Mouse (Mus musculus) heart, embryonic 16.5 days (tissue): Measurements from ENCODE around the gene Hoxa13. TPM values are rescaled to one million over a fixed set of nuclear protein-coding genes. Genes with fewer than 3 reads are reported as not detected.

Experiments used
- ATAC-seq: fragments of 200-750 bp; cut with Nextera tagmentation; replicated peaks from 2 replicates; pipeline ENCODE4 v1.8.0; 2017; ENCODE audit warnings: moderate number of reproducible peaks; ENCODE audit not compliant: insufficient read depth, low FRiP score; ENCODE audit errors: extremely low read depth
- H3K27ac ChIP-seq: fragments of 300-500 bp; sonication (generic); 2 replicates; pipeline ENCODE4 v1.5.1; 2014; ENCODE audit warnings: mild to moderate bottlenecking, low read length, control low read depth, moderate library complexity
- H3K27me3 ChIP-seq: fragments of 300-500 bp; sonication (generic); 2 replicates; pipeline ENCODE4 v1.6.1; 2014; ENCODE audit warnings: low read length, mixed read lengths; ENCODE audit not compliant: control insufficient read depth, insufficient read depth
- H3K36me3 ChIP-seq: fragments of 300-500 bp; sonication (generic); 2 replicates; pipeline ENCODE4 v1.6.1; 2014; ENCODE audit not compliant: control insufficient read depth, insufficient read depth
- H3K4me1 ChIP-seq: fragments of 300-500 bp; sonication (generic); 2 replicates; pipeline ENCODE4 v1.6.1; 2014; ENCODE audit warnings: low read length, mixed read lengths; ENCODE audit not compliant: control insufficient read depth, insufficient read depth
- H3K4me2 ChIP-seq: fragments of 300-500 bp; sonication (generic); 2 replicates; pipeline ENCODE4 v1.6.1; 2014; ENCODE audit warnings: low read depth, mild to moderate bottlenecking, control low read depth, low read length
- H3K4me3 ChIP-seq: fragments of 300-500 bp; sonication (generic); 2 replicates; pipeline ENCODE4 v1.5.1; 2014; ENCODE audit warnings: mild to moderate bottlenecking, control low read depth, low read length
- H3K9ac ChIP-seq: fragments of 300-500 bp; sonication (generic); 2 replicates; pipeline ENCODE4 v1.6.1; 2014; ENCODE audit warnings: low read length, control low read depth
- H3K9me3 ChIP-seq: fragments of 300-500 bp; sonication (generic); replicated peaks from 2 replicates; pipeline ENCODE4 v1.6.1; 2016; ENCODE audit warnings: low read length; ENCODE audit not compliant: control insufficient read depth
- WGBS: fragments of 180-500 bp; shearing (Covaris S2); extraction: QIAGEN DNeasy Blood & Tissue Kit; methylation state at CpG from one replicate; pipeline ENCODE4 v1.1.7; 2014; 5-methylcytosine and 5-hydroxymethylcytosine counted together
- polyA plus RNA-seq: library from polyadenylated mRNA; unstranded; fragments of >200 nt; fragmentation: Nextera tagmentation; extraction: Ambion mirVana; gene quantifications from 2 replicates; pipeline ENCODE4 v1.2.1, GENCODE M21; 2015

Gene Hoxa13
- polyA plus RNA-seq, 1 experiment from 2014 or later, result not detected

- no peak for ATAC-seq
- H3K9me3 ChIP-seq, result no peaks in the 10 kb centered on the region
- H3K4me3 ChIP-seq, result no peak overlapping the region
- 12% methylated on average over 22 of the region's 22 CpGs for WGBS
- H3K9ac ChIP-seq, result no peak overlapping the region
- H3K27me3 ChIP-seq, result peaks cover 92% of the 10 kb centered on the region
- no peaks in the 10 kb centered on the region for H3K4me1 ChIP-seq
- H3K27ac ChIP-seq, result no peak overlapping the region
- no peak overlapping the region for H3K4me2 ChIP-seq
- H3K36me3 ChIP-seq, result no peaks in the 10 kb centered on the region
Observed at GRCm38 (mm10) chr6:52272766-52273655, 12.3 kb upstream of the Hoxa13 start.

- 11% methylated on average over 23 of the region's 23 CpGs for WGBS
Observed at GRCm38 (mm10) chr6:52270494-52271480, 10.1 kb upstream of the Hoxa13 start.

GRCm38 (mm10) chr6:52268756-52269155 lies 8.1 kb upstream of the Hoxa13 start:
- Histone ChIP-seq H3K4me2 (no peak overlapping the region), H3K36me3 (no peaks in the 10 kb centered on the region), H3K9ac (no peak overlapping the region), H3K27ac (no peak overlapping the region), H3K27me3 (peaks cover 93% of the 10 kb centered on the region), H3K4me1 (no peaks in the 10 kb centered on the region), H3K4me3 (no peak overlapping the region), H3K9me3 (no peaks in the 10 kb centered on the region)
- WGBS, result 8% methylated on average over 3 of the region's 3 CpGs
- no peak for ATAC-seq

More at GRCm38 (mm10) chr6:52270494-52271480, 10.1 kb upstream of the Hoxa13 start:
- Histone ChIP-seq H3K27me3 (peaks cover 90% of the 10 kb centered on the region), H3K27ac (no peak overlapping the region), H3K4me3 (no peak overlapping the region), H3K4me2 (no peak overlapping the region), H3K36me3 (no peaks in the 10 kb centered on the region), H3K4me1 (no peaks in the 10 kb centered on the region), H3K9me3 (no peaks in the 10 kb centered on the region), H3K9ac (no peak overlapping the region)
- no peak for ATAC-seq

GRCm38 (mm10) chr6:52268341-52268740 lies 7.7 kb upstream of the Hoxa13 start:
- 6% methylated on average over 7 of the region's 7 CpGs for WGBS
- ATAC-seq, result no peak
- Histone ChIP-seq H3K36me3 (no peaks in the 10 kb centered on the region), H3K9me3 (no peaks in the 10 kb centered on the region), H3K4me3 (no peak overlapping the region), H3K9ac (no peak overlapping the region), H3K27ac (no peak overlapping the region), H3K27me3 (peaks cover 93% of the 10 kb centered on the region), H3K4me1 (no peaks in the 10 kb centered on the region), H3K4me2 (no peak overlapping the region)

- Histone ChIP-seq H3K27me3 (peaks cover 93% of the 10 kb centered on the region), H3K4me2 (no peak overlapping the region), H3K4me1 (no peaks in the 10 kb centered on the region), H3K36me3 (no peaks in the 10 kb centered on the region), H3K27ac (no peak overlapping the region), H3K4me3 (no peak overlapping the region), H3K9ac (no peak overlapping the region), H3K9me3 (no peaks in the 10 kb centered on the region)
- ATAC-seq, result no peak
- 9% methylated on average over 3 of the region's 3 CpGs for WGBS
Observed at GRCm38 (mm10) chr6:52267691-52268090, 7.0 kb upstream of the Hoxa13 start.

- ATAC-seq, result no peak
- H3K4me1 ChIP-seq, result no peaks in the 10 kb centered on the region
- peaks cover 91% of the 10 kb centered on the region for H3K27me3 ChIP-seq
- H3K4me2 ChIP-seq, result no peak overlapping the region
- no peaks in the 10 kb centered on the region for H3K9me3 ChIP-seq
- no peak overlapping the region for H3K9ac ChIP-seq
- no peak overlapping the region for H3K27ac ChIP-seq
- no peaks in the 10 kb centered on the region for H3K36me3 ChIP-seq
- 21% methylated on average over 5 of the region's 5 CpGs for WGBS
- no peak overlapping the region for H3K4me3 ChIP-seq
Observed at GRCm38 (mm10) chr6:52267221-52267620, 6.5 kb upstream of the Hoxa13 start.

- H3K36me3 ChIP-seq, result no peaks in the 10 kb centered on the region
- no peak overlapping the region for H3K4me2 ChIP-seq
- no peak overlapping the region for H3K9ac ChIP-seq
- no peak overlapping the region for H3K27ac ChIP-seq
- peaks cover 94% of the 10 kb centered on the region for H3K27me3 ChIP-seq
- WGBS, result 3% methylated on average over 9 of the region's 9 CpGs
- H3K4me1 ChIP-seq, result no peaks in the 10 kb centered on the region
- no peak overlapping the region for H3K4me3 ChIP-seq
- no peaks in the 10 kb centered on the region for H3K9me3 ChIP-seq
- ATAC-seq, result no peak
Observed at GRCm38 (mm10) chr6:52266666-52266985, 5.9 kb upstream of the Hoxa13 start.

GRCm38 (mm10) chr6:52265913-52266665 lies 5.4 kb upstream of the Hoxa13 start:
- Histone ChIP-seq H3K36me3 (no peaks in the 10 kb centered on the region), H3K9ac (no peak overlapping the region), H3K9me3 (no peaks in the 10 kb centered on the region), H3K4me3 (no peak overlapping the region), H3K4me2 (no peak overlapping the region), H3K27ac (no peak overlapping the region), H3K27me3 (peaks cover 92% of the 10 kb centered on the region), H3K4me1 (no peaks in the 10 kb centered on the region)
- no peak for ATAC-seq
- 2% methylated on average over 19 of the region's 19 CpGs for WGBS
